Mouse (Mus musculus) MEL (cell line): ENCODE measurements around the gene Gfy. TPM values are rescaled to one million over a fixed set of nuclear protein-coding genes. Genes with fewer than 3 reads are reported as not detected.

Experiments used
- DNase-seq: peaks from one replicate; pipeline ENCODE4 v3.0.0; 2011; ENCODE audit warnings: low read depth, low spot score
- H3K27ac ChIP-seq: 2 replicates; pipeline ENCODE4 v1.5.1; 2012; ENCODE audit warnings: low read depth, mild to moderate bottlenecking, control low read depth, low read length, moderate library complexity; ENCODE audit not compliant: control insufficient read depth
- H3K27me3 ChIP-seq, 2 experiments: fragments of 150-350 bp in 1 of 2; sonication (generic) in 1 of 2; 2 replicates each; pipeline ENCODE4 v1.6.1; 2012; ENCODE audit warnings: low read length in 2 of 2, mild to moderate bottlenecking in 2 of 2, improper control_type of control experiment in 1 of 2, moderate library complexity in 1 of 2; ENCODE audit not compliant: insufficient read depth in 2 of 2, control insufficient read depth in 1 of 2
- H3K36me3 ChIP-seq, 2 experiments: 2 replicates each; pipeline ENCODE4 v1.6.1; 2012 to 2014; ENCODE audit warnings: low read length in 2 of 2, improper control_type of control experiment in 1 of 2, inconsistent platforms in 1 of 2, mild to moderate bottlenecking in 1 of 2; ENCODE audit not compliant: insufficient read depth in 2 of 2, control insufficient read depth in 1 of 2
- H3K4me1 ChIP-seq, 2 experiments: fragments of 150-350 bp in 1 of 2; sonication (generic) in 1 of 2; 2 replicates each; pipeline ENCODE4 v1.6.1; 2012; ENCODE audit warnings: low read length in 2 of 2, improper control_type of control experiment in 1 of 2, mild to moderate bottlenecking in 1 of 2; ENCODE audit not compliant: insufficient read depth in 2 of 2, control insufficient read depth in 1 of 2
- H3K4me3 ChIP-seq, 2 experiments: fragments of 150-350 bp in 1 of 2; sonication (generic) in 1 of 2; 2 replicates each; pipeline ENCODE4 v1.5.1; 2012; ENCODE audit warnings: low read depth in 2 of 2, low read length in 2 of 2, mild to moderate bottlenecking in 2 of 2, moderate library complexity in 2 of 2, control low read depth in 1 of 2, improper control_type of control experiment in 1 of 2; ENCODE audit not compliant: control insufficient read depth in 1 of 2, insufficient read depth in 1 of 2
- H3K79me2 ChIP-seq: 2 replicates; pipeline ENCODE4 v1.6.1; 2012; ENCODE audit warnings: mild to moderate bottlenecking, low read length, moderate library complexity; ENCODE audit not compliant: control insufficient read depth, poor library complexity, insufficient read depth
- H3K9ac ChIP-seq: 2 replicates; pipeline ENCODE4 v1.6.1; 2012; ENCODE audit warnings: low read depth, mild to moderate bottlenecking, control low read depth, low read length, moderate library complexity; ENCODE audit not compliant: control insufficient read depth, poor library complexity, severe bottlenecking
- H3K9me3 ChIP-seq: fragments of 150-350 bp; sonication (generic); replicated peaks from 2 replicates; pipeline ENCODE4 v1.6.1; 2012; ENCODE audit warnings: mild to moderate bottlenecking, low read length, improper control_type of control experiment, moderate library complexity; ENCODE audit not compliant: insufficient read depth
- BHLHE40 ChIP-seq: IDR thresholded peaks from 2 replicates; pipeline ENCODE4 v1.6.1; 2012; ENCODE audit warnings: low read depth, mild to moderate bottlenecking, inconsistent platforms, low read length, improper control_type of control experiment, borderline replicate concordance
- CHD1 ChIP-seq: IDR thresholded peaks from 2 replicates; pipeline ENCODE4 v1.6.1; 2012; ENCODE audit warnings: low read depth, mild to moderate bottlenecking, inconsistent platforms, low read length, improper control_type of control experiment
- CHD2 ChIP-seq: IDR thresholded peaks from 2 replicates; pipeline ENCODE4 v1.6.1; 2011; ENCODE audit warnings: low read length, improper control_type of control experiment
- EP300 ChIP-seq, 2 experiments: IDR thresholded peaks; 2 replicates each; pipeline ENCODE4 v1.6.1; 2011; ENCODE audit warnings: improper control_type of control experiment in 2 of 2, low read length in 2 of 2, low read depth in 1 of 2, mild to moderate bottlenecking in 1 of 2
- HCFC1 ChIP-seq: IDR thresholded peaks from 2 replicates; pipeline ENCODE4 v1.6.1; 2012; ENCODE audit warnings: low read depth, mild to moderate bottlenecking, inconsistent platforms, low read length, improper control_type of control experiment, moderate library complexity
- JUND ChIP-seq: IDR thresholded peaks from 2 replicates; pipeline ENCODE4 v1.6.1; 2011; ENCODE audit warnings: low read depth, mild to moderate bottlenecking, improper control_type of control experiment, low read length
- KAT2A ChIP-seq: conservative IDR thresholded peaks from 2 replicates; pipeline ENCODE4 v1.6.1; 2012; ENCODE audit warnings: low read depth, low read length, improper control_type of control experiment, inconsistent platforms
- MAZ ChIP-seq: IDR thresholded peaks from 2 replicates; pipeline ENCODE4 v1.6.1; 2012; ENCODE audit warnings: low read depth, mild to moderate bottlenecking, inconsistent platforms, low read length, improper control_type of control experiment
- MXI1 ChIP-seq: IDR thresholded peaks from 2 replicates; pipeline ENCODE4 v1.6.1; 2011; ENCODE audit warnings: mild to moderate bottlenecking, low read depth, low read length, improper control_type of control experiment
- MYC ChIP-seq: IDR thresholded peaks from 2 replicates; pipeline ENCODE4 v1.6.1; 2011; ENCODE audit warnings: low read depth, mild to moderate bottlenecking, low read length, improper control_type of control experiment, moderate library complexity
- NRF1 ChIP-seq: IDR thresholded peaks from 2 replicates; pipeline ENCODE4 v1.6.1; 2014; ENCODE audit warnings: low read depth, mild to moderate bottlenecking, inconsistent platforms, low read length, improper control_type of control experiment, moderate library complexity; ENCODE audit not compliant: poor library complexity, insufficient read depth, severe bottlenecking
- POLR2A ChIP-seq, 2 experiments: IDR thresholded peaks; 2 replicates each; pipeline ENCODE4 v1.6.1; 2011 to 2012; ENCODE audit warnings: low read length in 2 of 2, mild to moderate bottlenecking in 2 of 2, control low read depth in 1 of 2, improper control_type of control experiment in 1 of 2, low read depth in 1 of 2, moderate library complexity in 1 of 2; ENCODE audit not compliant: control insufficient read depth in 1 of 2, insufficient read depth in 1 of 2, poor library complexity in 1 of 2
- RCOR1 ChIP-seq: IDR thresholded peaks from 2 replicates; pipeline ENCODE4 v1.6.1; 2012; ENCODE audit warnings: low read depth, mild to moderate bottlenecking, inconsistent platforms, low read length, improper control_type of control experiment
- SIN3A ChIP-seq: IDR thresholded peaks from 2 replicates; pipeline ENCODE4 v1.6.1; 2012; ENCODE audit warnings: low read length, improper control_type of control experiment, inconsistent platforms
- ZC3H11A ChIP-seq: IDR thresholded peaks from 2 replicates; pipeline ENCODE4 v1.6.1; 2012; ENCODE audit warnings: low read depth, mild to moderate bottlenecking, inconsistent platforms, low read length, improper control_type of control experiment
- ZKSCAN1 ChIP-seq: IDR thresholded peaks from 2 replicates; pipeline ENCODE4 v1.6.1; 2012; ENCODE audit warnings: low read depth, mild to moderate bottlenecking, inconsistent platforms, low read length, improper control_type of control experiment, moderate library complexity
- polyA plus RNA-seq, 2 experiments: library from polyadenylated mRNA; stranded (reverse) in 1 of 2; unstranded in 1 of 2; fragments of >175 nt in 1 of 2; fragments of >200 nt in 1 of 2; gene quantifications; 2 replicates each; pipeline versions ENCODE4 v1.2.1 to v1.2.4; 2012; ENCODE audit warnings: low replicate concordance in 2 of 2, low read depth in 1 of 2; ENCODE audit not compliant: insufficient read length in 2 of 2, insufficient read depth in 1 of 2, missing spikeins in 1 of 2
- total RNA-seq: library from RNA; depleted of rRNA; stranded (reverse); fragments of 300-350 nt; gene quantifications from 2 replicates; pipeline ENCODE4 v1.2.3, GENCODE M21; 2012

Gene Gfy
- total and polyA plus RNA-seq, 3 experiments = not detected

GRCm38 (mm10) chr7:45224826-45225225, 45.5 kb upstream of the Gfy start:
- Histone ChIP-seq H3K27ac (no peak overlapping the region), H3K79me2 (no peaks in the 10 kb centered on the region), H3K4me3 (no peak overlapping the region), H3K27me3 (peaks cover 4 to 5% of the 10 kb centered on the region in 2 experiments), H3K4me1 (peaks cover 0 to 2% of the 10 kb centered on the region in 2 experiments; a peak in 1 of 4 replicates), H3K9ac (no peak overlapping the region), H3K9me3 (no peaks in the 10 kb centered on the region), H3K36me3 (no peaks in the 10 kb centered on the region)
- no peak for DNase-seq
- TF ChIP-seq CHD2 (no peak), NRF1 (no peak), MYC (no peak), MAZ (no peak), POLR2A (IDR thresholded peaks at IDR 0.05; ENCODE audit: control insufficient read depth in 1 of 2, insufficient read depth in 1 of 2, low read depth in 1 of 2, low read length in 2 of 2, poor library complexity in 1 of 2) (no peak), RCOR1 (no peak), ZKSCAN1 (no peak)

GRCm38 (mm10) chr7:45221680-45222079, 42.3 kb upstream of the Gfy start:
- H3K9me3 ChIP-seq = no peaks in the 10 kb centered on the region
- 0 out of 4 replicates have a peak, but pooled peaks cover 0 to 2% of the 10 kb centered on the region in 2 experiments for H3K4me1 ChIP-seq
- no peak overlapping the region for H3K4me3 ChIP-seq
- TF ChIP-seq SIN3A = no peak
- TF ChIP-seq, all 39 proteins: peak for 0
- DNase-seq = no peak
- Histone ChIP-seq H3K27ac (no peak overlapping the region), H3K9ac (no peak overlapping the region), H3K27me3 (peaks cover 0 to 5% of the 10 kb centered on the region in 2 experiments; a peak in 3 of 4 replicates), H3K36me3 (no peaks in the 10 kb centered on the region), H3K79me2 (no peaks in the 10 kb centered on the region)

- no peak for DNase-seq
- no peak overlapping the region for H3K27ac ChIP-seq
- H3K4me3 ChIP-seq = no peak overlapping the region
- peaks cover 7 to 19% of the 10 kb centered on the region in 2 experiments for H3K4me1 ChIP-seq
- no peaks in the 10 kb centered on the region for H3K79me2 ChIP-seq
- no peak overlapping the region for H3K9ac ChIP-seq
- no peak for TF ChIP-seq HCFC1
- TF ChIP-seq POLR2A (IDR thresholded peaks at IDR 0.05; ENCODE audit: control insufficient read depth in 1 of 2, insufficient read depth in 1 of 2, low read depth in 1 of 2, low read length in 2 of 2, poor library complexity in 1 of 2) = no peak
- no peak for TF ChIP-seq JUND
- TF ChIP-seq EP300 (IDR thresholded peaks at IDR 0.05; ENCODE audit: low read depth in 1 of 2, low read length in 2 of 2) = no peak
- TF ChIP-seq ZC3H11A = no peak
- no peak for TF ChIP-seq BHLHE40
- TF ChIP-seq NRF1 = no peak
- TF ChIP-seq MXI1 = no peak
- no peak for TF ChIP-seq KAT2A
- no peak for TF ChIP-seq CHD1
- H3K27me3 ChIP-seq = no peaks in the 10 kb centered on the region
- peaks cover 0 to 9% of the 10 kb centered on the region in 2 experiments; a peak in 2 of 4 replicates for H3K36me3 ChIP-seq
- no peaks in the 10 kb centered on the region for H3K9me3 ChIP-seq
These were observed 37.2 kb upstream of the Gfy start for GRCm38 (mm10) chr7:45216442-45217183.
